Mouse (Mus musculus): ENCODE data around the gene Ppp1r13l. TPM values are rescaled to one million over a fixed set of nuclear protein-coding genes. Genes with fewer than 3 reads are reported as not detected.

Ppp1r13l gene
- polyA plus RNA-seq, 1 experiment from 2014 or later: 13.6 TPM

GRCm38 (mm10) chr7:19368380-19368779, 8.8 kb downstream of the Ppp1r13l start:
- no peak for ATAC-seq (replicated peaks; ENCODE audit: extremely low read depth, insufficient read depth, low FRiP score)
- peaks cover 21% of the 10 kb centered on the region for H3K36me3 ChIP-seq (ENCODE audit: control insufficient read depth, insufficient read depth)

DNA sequence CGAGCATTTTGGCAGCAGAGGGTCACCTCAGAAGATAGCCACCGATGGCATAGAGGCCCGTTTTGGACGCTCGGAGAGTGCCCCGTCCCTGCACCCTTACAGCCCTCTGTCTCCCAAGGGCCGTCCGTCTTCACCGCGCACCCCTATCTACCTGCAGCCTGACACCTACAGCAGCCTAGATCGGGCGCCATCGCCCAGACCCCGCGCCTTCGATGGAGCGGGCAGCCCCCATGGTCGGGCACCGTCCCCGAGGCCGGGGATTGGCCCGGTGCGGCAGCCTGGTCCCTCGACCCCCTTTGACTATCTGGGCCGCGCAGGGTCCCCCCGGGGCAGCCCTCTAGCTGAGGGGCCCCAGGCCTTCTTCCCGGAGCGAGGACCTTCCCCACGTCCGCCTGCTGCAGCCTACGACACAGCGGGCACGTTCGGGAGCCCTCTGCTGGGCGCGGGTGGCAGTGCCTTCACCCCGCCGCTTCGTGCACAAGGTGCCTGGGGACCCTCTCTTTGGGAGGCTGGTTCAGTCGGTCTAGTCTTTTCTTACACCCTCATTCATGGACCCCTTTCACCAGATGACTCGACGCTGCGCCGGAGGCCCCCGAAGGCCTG, 10.4 kb downstream of the Ppp1r13l start:
- Histone ChIP-seq H3K4me2 (ENCODE audit: low read depth, low read length) (peak overlapping the region; percentile 55), H3K27ac (ENCODE audit: low read length) (no peak overlapping the region), H3K9ac (ENCODE audit: low read length) (peak overlapping the region; percentile 61), H3K4me3 (ENCODE audit: low read length) (peak overlapping the region; percentile 38), H3K4me1 (ENCODE audit: control insufficient read depth, insufficient read depth, low read length) (0 out of 2 replicates have a peak, but pooled peaks cover 4% of the 10 kb centered on the region), H3K27me3 (ENCODE audit: control insufficient read depth, insufficient read depth, low read length) (no peaks in the 10 kb centered on the region), H3K36me3 (ENCODE audit: control insufficient read depth, insufficient read depth) (peaks cover 29% of the 10 kb centered on the region), H3K9me3 (replicated peaks; ENCODE audit: control insufficient read depth, low read length) (no peaks in the 10 kb centered on the region)
- ATAC-seq (replicated peaks; ENCODE audit: extremely low read depth, insufficient read depth, low FRiP score): peak; percentile 52; the same call in 1 of the 2 replicates
- WGBS: 21% methylated on average over 46 of the region's 46 CpGs

More at GRCm38 (mm10) chr7:19368380-19368779, 8.8 kb downstream of the Ppp1r13l start:
- Histone ChIP-seq H3K27ac (ENCODE audit: low read length) (no peak overlapping the region), H3K4me3 (ENCODE audit: low read length) (no peak overlapping the region), H3K4me1 (ENCODE audit: control insufficient read depth, insufficient read depth, low read length) (peaks cover 14% of the 10 kb centered on the region), H3K9me3 (replicated peaks; ENCODE audit: control insufficient read depth, low read length) (no peaks in the 10 kb centered on the region), H3K4me2 (ENCODE audit: low read depth, low read length) (no peak overlapping the region), H3K27me3 (ENCODE audit: control insufficient read depth, insufficient read depth, low read length) (no peaks in the 10 kb centered on the region), H3K9ac (ENCODE audit: low read length) (no peak overlapping the region)
- WGBS: 21% methylated on average over 16 of the region's 16 CpGs

DNA sequence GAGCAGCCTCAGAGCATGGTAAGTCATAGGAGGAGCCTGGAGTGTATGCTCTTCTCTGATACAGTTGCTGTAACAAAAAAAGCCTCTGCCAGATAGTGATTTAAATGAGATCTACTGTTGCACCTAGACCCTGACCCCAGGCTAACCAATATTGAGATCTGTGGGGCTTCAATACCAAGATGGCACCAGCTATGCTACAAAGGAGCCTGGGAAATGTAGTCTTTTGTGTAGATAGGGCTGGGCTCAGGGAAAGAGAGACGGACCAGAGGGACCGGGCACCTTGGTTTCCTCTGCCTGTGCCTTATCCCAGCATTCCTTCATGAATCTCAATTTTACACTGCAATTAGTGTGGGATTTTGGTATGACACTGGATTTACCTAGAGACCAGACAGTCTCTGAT, 13.8 kb downstream of the Ppp1r13l start:
- peaks cover 41% of the 10 kb centered on the region for H3K36me3 ChIP-seq (ENCODE audit: control insufficient read depth, insufficient read depth)
- no peak overlapping the region for H3K27ac ChIP-seq (ENCODE audit: low read length)
- no peaks in the 10 kb centered on the region for H3K9me3 ChIP-seq (replicated peaks; ENCODE audit: control insufficient read depth, low read length)
- no peak for ATAC-seq (replicated peaks; ENCODE audit: extremely low read depth, insufficient read depth, low FRiP score)
- no peak overlapping the region for H3K4me2 ChIP-seq (ENCODE audit: low read depth, low read length)
- no peaks in the 10 kb centered on the region for H3K27me3 ChIP-seq (ENCODE audit: control insufficient read depth, insufficient read depth, low read length)
- no peak overlapping the region for H3K4me3 ChIP-seq (ENCODE audit: low read length)
- WGBS: 79% methylated on average over 2 of the region's 2 CpGs
- H3K4me1 ChIP-seq (ENCODE audit: control insufficient read depth, insufficient read depth, low read length): peaks cover 12% of the 10 kb centered on the region
- H3K9ac ChIP-seq (ENCODE audit: low read length): no peak overlapping the region

- Histone ChIP-seq H3K27ac (ENCODE audit: low read length) (no peak overlapping the region), H3K4me1 (ENCODE audit: control insufficient read depth, insufficient read depth, low read length) (peaks cover 10% of the 10 kb centered on the region), H3K4me3 (ENCODE audit: low read length) (no peak overlapping the region), H3K9ac (ENCODE audit: low read length) (no peak overlapping the region), H3K27me3 (ENCODE audit: control insufficient read depth, insufficient read depth, low read length) (no peaks in the 10 kb centered on the region), H3K36me3 (ENCODE audit: control insufficient read depth, insufficient read depth) (peaks cover 39% of the 10 kb centered on the region), H3K9me3 (replicated peaks; ENCODE audit: control insufficient read depth, low read length) (no peaks in the 10 kb centered on the region), H3K4me2 (ENCODE audit: low read depth, low read length) (no peak overlapping the region)
- ATAC-seq (replicated peaks; ENCODE audit: extremely low read depth, insufficient read depth, low FRiP score): no peak
- WGBS: 78% methylated on average over 18 of the region's 18 CpGs
Measured at GRCm38 (mm10) chr7:19375368-19375767, 15.8 kb downstream of the Ppp1r13l start.

- no peak overlapping the region for H3K9ac ChIP-seq (ENCODE audit: low read length)
- H3K4me2 ChIP-seq (ENCODE audit: low read depth, low read length): no peak overlapping the region
- no peak for ATAC-seq (replicated peaks; ENCODE audit: extremely low read depth, insufficient read depth, low FRiP score)
- no peak overlapping the region for H3K4me3 ChIP-seq (ENCODE audit: low read length)
- H3K9me3 ChIP-seq (replicated peaks; ENCODE audit: control insufficient read depth, low read length): no peaks in the 10 kb centered on the region
- H3K27me3 ChIP-seq (ENCODE audit: control insufficient read depth, insufficient read depth, low read length): no peaks in the 10 kb centered on the region
- no peak overlapping the region for H3K27ac ChIP-seq (ENCODE audit: low read length)
- peaks cover 32% of the 10 kb centered on the region for H3K36me3 ChIP-seq (ENCODE audit: control insufficient read depth, insufficient read depth)
- 86% methylated on average over 4 of the region's 4 CpGs for WGBS
- H3K4me1 ChIP-seq (ENCODE audit: control insufficient read depth, insufficient read depth, low read length): peaks cover 10% of the 10 kb centered on the region
Measured at GRCm38 (mm10) chr7:19376019-19376418, 16.5 kb downstream of the Ppp1r13l start.

DNA sequence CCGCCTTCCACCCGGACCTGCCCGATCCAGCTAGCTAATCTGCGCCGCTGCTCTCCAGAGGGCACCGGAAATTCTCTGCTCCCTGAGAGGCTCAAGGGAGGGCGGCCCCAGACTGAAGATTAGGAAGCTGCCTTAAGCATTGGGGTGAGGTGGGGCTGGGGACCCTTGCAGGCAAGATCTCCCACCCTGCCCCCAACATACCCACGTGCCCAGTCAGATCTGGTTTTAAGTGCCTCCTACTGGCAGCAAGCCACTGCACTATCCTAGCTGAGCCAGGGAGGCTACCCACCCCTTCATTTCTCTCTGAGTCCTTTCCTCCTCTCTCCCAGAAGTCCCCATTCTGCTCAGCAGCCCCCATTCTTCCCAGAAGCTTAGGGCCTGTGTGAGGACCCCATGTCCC, 18.5 kb downstream of the Ppp1r13l start:
- Histone ChIP-seq H3K9me3 (replicated peaks; ENCODE audit: control insufficient read depth, low read length) (no peaks in the 10 kb centered on the region), H3K4me3 (ENCODE audit: low read length) (no peak overlapping the region), H3K36me3 (ENCODE audit: control insufficient read depth, insufficient read depth) (peaks cover 26% of the 10 kb centered on the region), H3K4me2 (ENCODE audit: low read depth, low read length) (no peak overlapping the region; the same call in 1 of the 2 replicates), H3K27ac (ENCODE audit: low read length) (peak overlapping the region; percentile 2), H3K9ac (ENCODE audit: low read length) (peak overlapping the region; percentile 29; the same call in 1 of the 2 replicates), H3K4me1 (ENCODE audit: control insufficient read depth, insufficient read depth, low read length) (peaks cover 13% of the 10 kb centered on the region), H3K27me3 (ENCODE audit: control insufficient read depth, insufficient read depth, low read length) (no peaks in the 10 kb centered on the region)
- WGBS: 48% methylated on average over 8 of the region's 8 CpGs
- no peak for ATAC-seq (replicated peaks; ENCODE audit: extremely low read depth, insufficient read depth, low FRiP score)

DNA sequence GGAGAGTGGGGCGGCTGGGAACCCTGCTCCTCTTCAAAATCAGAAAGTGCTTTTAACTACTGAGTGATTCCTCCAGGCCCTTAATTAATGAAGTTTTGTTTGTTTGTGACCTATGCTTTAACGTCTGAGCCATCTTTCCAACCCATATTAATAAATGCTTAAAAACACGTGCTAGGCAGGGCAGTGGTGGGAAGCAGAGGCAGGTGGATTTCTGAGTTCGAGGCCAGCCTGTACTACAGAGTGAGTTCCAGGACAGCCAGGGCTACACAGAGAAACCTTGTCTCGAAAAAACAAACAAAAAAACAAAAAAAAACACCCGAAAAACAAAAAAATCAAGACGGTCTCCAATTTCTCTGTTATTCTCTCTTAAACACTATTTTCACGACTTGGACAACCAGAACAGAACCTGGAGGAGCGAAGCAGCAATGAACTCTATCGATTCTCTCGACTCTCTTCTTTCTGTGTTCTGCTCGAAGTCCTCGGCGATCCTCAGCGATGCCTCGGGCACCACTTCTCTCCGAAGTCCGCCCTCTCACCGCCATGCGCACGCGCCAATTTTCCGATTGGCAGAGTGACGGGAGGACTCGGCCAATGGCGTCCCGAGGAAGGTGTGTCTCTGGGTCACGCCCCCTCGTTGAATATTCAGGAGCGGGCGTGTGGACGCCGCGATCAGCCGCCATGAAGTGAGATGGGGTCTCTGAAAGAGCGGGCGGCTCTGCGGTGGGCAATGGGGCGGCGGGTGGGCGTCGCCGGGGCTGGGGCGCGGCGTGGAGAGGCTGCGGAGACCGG, 22.0 kb downstream of the Ppp1r13l start, which contains the start of gene Ercc2:
Gene Ercc2 (plus strand): TSS at position 634 of the 789 bp plus-strand sequence.
- H3K4me1 ChIP-seq (ENCODE audit: control insufficient read depth, insufficient read depth, low read length): peaks cover 17% of the 10 kb centered on the region
- peak; percentile 96 for ATAC-seq (replicated peaks; ENCODE audit: extremely low read depth, insufficient read depth, low FRiP score)
- WGBS: 5% methylated on average over 48 of the region's 48 CpGs
- peak within 1 kb of the TSS; percentile 91 for H3K4me3 ChIP-seq (ENCODE audit: low read length)
- peaks cover 22% of the 10 kb centered on the region for H3K36me3 ChIP-seq (ENCODE audit: control insufficient read depth, insufficient read depth)
- no peaks in the 10 kb centered on the region for H3K9me3 ChIP-seq (replicated peaks; ENCODE audit: control insufficient read depth, low read length)
- H3K4me2 ChIP-seq (ENCODE audit: low read depth, low read length): peak within 1 kb of the TSS; percentile 84
- H3K27ac ChIP-seq (ENCODE audit: low read length): peak within 1 kb of the TSS; percentile 41; the same call in 1 of the 2 replicates
- H3K9ac ChIP-seq (ENCODE audit: low read length): peak within 1 kb of the TSS; percentile 84
- no peaks in the 10 kb centered on the region for H3K27me3 ChIP-seq (ENCODE audit: control insufficient read depth, insufficient read depth, low read length)

- Histone ChIP-seq H3K4me1 (ENCODE audit: control insufficient read depth, insufficient read depth, low read length) (peaks cover 17% of the 10 kb centered on the region), H3K4me3 (ENCODE audit: low read length) (peak overlapping the region; percentile 91), H3K4me2 (ENCODE audit: low read depth, low read length) (peak overlapping the region; percentile 84), H3K9ac (ENCODE audit: low read length) (peak overlapping the region; percentile 84), H3K27me3 (ENCODE audit: control insufficient read depth, insufficient read depth, low read length) (no peaks in the 10 kb centered on the region), H3K36me3 (ENCODE audit: control insufficient read depth, insufficient read depth) (peaks cover 25% of the 10 kb centered on the region), H3K9me3 (replicated peaks; ENCODE audit: control insufficient read depth, low read length) (no peaks in the 10 kb centered on the region), H3K27ac (ENCODE audit: low read length) (peak overlapping the region; percentile 41; the same call in 1 of the 2 replicates)
- ATAC-seq (replicated peaks; ENCODE audit: extremely low read depth, insufficient read depth, low FRiP score): peak; percentile 34
- WGBS: under 1% methylated on average over 29 of the region's 37 CpGs
Measured at GRCm38 (mm10) chr7:19382166-19382541, 22.6 kb downstream of the Ppp1r13l start.

DNA sequence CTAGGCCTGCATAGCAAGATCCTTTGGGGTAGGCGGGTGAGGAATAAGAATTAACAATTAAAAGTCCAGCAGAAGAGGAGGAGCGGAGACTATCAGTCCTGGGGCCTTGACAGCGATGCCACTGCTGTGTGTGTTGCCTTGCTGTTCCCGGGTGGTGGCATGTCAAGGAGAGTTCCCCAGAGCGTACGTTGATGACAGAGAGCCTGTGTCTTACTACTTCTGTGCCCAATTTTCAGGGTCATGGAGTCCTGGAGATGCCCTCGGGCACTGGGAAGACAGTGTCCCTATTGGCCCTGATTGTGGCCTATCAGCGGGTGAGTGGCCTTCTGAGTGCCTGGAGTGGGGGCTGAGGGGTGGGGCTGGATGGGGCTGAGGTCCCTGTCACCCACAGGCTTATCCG, 24.2 kb downstream of the Ppp1r13l start:
- no peak overlapping the region for H3K27ac ChIP-seq (ENCODE audit: low read length)
- H3K4me3 ChIP-seq (ENCODE audit: low read length): no peak overlapping the region
- no peaks in the 10 kb centered on the region for H3K9me3 ChIP-seq (replicated peaks; ENCODE audit: control insufficient read depth, low read length)
- no peaks in the 10 kb centered on the region for H3K27me3 ChIP-seq (ENCODE audit: control insufficient read depth, insufficient read depth, low read length)
- H3K4me1 ChIP-seq (ENCODE audit: control insufficient read depth, insufficient read depth, low read length): peaks cover 7% of the 10 kb centered on the region
- H3K4me2 ChIP-seq (ENCODE audit: low read depth, low read length): no peak overlapping the region
- 85% methylated on average over 9 of the region's 9 CpGs for WGBS
- ATAC-seq (replicated peaks; ENCODE audit: extremely low read depth, insufficient read depth, low FRiP score): no peak
- peaks cover 31% of the 10 kb centered on the region for H3K36me3 ChIP-seq (ENCODE audit: control insufficient read depth, insufficient read depth)
- no peak overlapping the region for H3K9ac ChIP-seq (ENCODE audit: low read length)
